Mouse (Mus musculus) inflammation-experienced regulatory T-cells, adult 6 months (primary cell): Measurements from ENCODE around the gene Il27ra. TPM values are rescaled to one million over a fixed set of nuclear protein-coding genes. Genes with fewer than 3 reads are reported as not detected.
"Not testable (repeated sequence)": the region's sequence is repeated elsewhere in the genome, so short reads cannot be mapped to it uniquely, and the experiment has no call there.

Experiments
- ATAC-seq: one replicate; pipeline ENCODE4 v1.8.0; 2017
- polyA plus RNA-seq, 3 experiments: library from polyadenylated mRNA; unstranded; fragments of 100-300 nt; shearing (Covaris generic); gene quantifications; one replicate each; pipeline ENCODE4 v1.2.1; 2017

Il27ra gene
- polyA plus RNA-seq, 3 experiments from 2014 or later, result 188 to 350 (median 272) TPM

GRCm38 (mm10) chr8:84019738-84020137 is 22.7 kb downstream of the Il27ra start:
- ATAC-seq, result no peak

DNA sequence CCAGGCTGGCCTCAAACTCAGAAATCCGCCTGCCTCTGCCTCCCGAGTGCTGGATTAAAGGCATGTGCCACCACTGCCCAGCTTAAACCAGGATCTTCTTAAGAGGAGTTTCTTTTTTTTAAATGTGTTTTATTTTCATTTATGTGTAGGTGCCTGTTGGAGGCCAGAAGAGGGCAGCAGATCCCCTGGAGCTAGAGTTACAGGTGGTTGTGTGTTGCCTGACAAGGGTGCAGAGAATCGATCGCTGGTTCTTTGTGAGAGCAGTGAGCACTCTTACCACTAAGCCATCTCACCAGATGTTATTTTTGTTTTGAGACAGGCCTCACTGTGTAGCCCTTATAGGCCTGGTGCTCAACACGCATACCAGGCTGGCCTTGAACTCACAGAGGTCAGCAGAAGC is 26.6 kb downstream of the Il27ra start:
- ATAC-seq, result no peak

GRCm38 (mm10) chr8:84012499-84013165 is 29.8 kb downstream of the Il27ra start:
- no peak for ATAC-seq

DNA sequence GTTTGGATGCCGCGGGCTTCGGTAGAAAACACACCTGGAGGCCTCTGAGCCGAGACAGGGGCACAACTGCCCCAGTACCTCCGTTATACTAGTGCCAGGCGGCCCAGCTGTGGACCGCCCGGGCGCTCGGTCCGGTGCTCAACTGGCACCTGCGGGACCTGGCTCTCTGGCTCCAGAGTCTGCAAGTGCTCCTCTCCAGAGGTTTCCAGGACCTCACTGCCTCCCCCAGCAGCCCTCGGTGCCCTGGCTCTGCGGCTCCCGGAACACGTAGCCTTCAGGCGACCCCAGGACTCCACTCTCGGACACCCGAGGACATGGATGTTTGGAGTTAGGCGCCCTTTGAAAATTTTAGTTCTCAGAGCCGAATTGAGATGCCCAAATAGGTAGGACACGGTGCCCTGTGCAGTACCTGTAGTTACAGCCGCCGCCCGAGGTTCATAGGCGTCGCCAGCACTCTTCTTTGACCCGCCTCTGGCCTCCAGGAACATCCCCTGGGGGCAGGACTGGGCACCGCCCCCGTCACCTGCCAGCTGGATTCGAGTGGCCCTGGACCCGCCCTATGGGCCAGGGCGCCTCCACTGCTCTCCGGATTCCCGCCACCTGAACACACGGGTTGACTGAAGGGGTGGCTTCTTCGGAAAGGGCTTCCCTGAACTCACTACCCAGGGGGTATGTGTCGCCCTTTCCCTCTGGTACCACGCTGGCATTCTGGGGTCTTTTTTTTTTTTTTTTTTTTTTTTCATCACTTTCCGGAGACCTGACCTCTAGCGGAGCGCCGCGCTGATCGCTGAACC is 30.5 kb downstream of the Il27ra start, which contains the start of gene 2210011C24Rik:
Gene 2210011C24Rik (minus strand): TSS at position 467 of the 794 bp plus-strand sequence.
- ATAC-seq, result peak; percentile 27

GRCm38 (mm10) chr8:84010625-84011611 is 31.5 kb downstream of the Il27ra start:
- ATAC-seq, result peak; percentile 72

- ATAC-seq, result no peak
These were observed 32.5 kb downstream of the Il27ra start for GRCm38 (mm10) chr8:84009876-84010275.

DNA sequence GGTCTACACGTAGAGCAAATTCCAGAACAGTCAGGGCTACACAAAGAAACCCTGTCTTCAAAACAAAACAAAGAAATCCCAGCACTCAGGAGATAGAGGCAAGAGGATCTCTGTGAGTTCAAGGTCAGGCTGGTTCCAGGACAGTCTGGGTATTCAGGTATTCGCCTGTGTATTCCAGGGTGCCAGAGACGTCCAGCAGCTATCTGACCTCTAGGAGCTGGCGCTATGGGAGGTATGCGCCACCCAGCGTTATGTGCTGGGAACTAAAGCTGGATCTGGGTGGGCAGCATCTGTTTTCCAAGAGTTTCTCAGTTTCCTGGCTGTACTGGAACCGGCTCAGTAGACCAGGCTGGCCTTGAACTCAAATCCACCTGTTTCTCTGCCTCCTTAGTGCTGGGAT is 34.0 kb downstream of the Il27ra start:
- ATAC-seq, result no peak

GRCm38 (mm10) chr8:84005502-84005901 is 36.9 kb downstream of the Il27ra start:
- not testable (repeated sequence) for ATAC-seq

- ATAC-seq, result peak; percentile 97
These were observed 37.7 kb downstream of the Il27ra start for GRCm38 (mm10) chr8:84004533-84005201.

DNA sequence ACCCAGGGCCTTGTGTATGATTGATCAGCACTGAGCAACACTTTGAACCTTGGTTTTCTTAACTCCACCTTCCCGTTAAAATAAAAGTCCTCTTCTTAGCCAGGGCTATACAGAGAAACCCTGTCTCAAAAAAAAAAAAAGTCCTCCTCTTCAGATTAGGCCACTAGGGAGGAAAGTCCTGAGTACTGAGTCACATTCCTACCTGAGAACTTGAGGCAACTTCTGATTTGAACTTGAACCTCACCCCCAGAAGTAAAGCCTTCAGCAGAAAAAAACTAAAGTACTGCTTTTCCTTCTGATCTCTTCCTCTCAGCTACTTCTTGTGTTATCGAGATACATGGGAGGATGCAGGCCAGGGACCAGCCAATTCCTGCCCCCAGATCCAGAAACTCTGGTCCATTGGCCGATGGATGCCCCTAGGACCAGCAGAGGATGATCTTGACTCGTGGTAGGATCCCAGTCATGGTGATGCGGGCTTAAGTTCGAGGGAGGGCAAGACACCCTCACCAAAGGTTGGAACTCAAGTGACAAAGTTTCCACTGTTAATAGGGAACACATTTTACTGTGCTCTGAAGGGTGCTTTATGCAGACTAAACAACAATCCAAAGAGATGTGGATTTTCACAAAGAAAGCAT is 38.7 kb downstream of the Il27ra start:
- ATAC-seq, result no peak

DNA sequence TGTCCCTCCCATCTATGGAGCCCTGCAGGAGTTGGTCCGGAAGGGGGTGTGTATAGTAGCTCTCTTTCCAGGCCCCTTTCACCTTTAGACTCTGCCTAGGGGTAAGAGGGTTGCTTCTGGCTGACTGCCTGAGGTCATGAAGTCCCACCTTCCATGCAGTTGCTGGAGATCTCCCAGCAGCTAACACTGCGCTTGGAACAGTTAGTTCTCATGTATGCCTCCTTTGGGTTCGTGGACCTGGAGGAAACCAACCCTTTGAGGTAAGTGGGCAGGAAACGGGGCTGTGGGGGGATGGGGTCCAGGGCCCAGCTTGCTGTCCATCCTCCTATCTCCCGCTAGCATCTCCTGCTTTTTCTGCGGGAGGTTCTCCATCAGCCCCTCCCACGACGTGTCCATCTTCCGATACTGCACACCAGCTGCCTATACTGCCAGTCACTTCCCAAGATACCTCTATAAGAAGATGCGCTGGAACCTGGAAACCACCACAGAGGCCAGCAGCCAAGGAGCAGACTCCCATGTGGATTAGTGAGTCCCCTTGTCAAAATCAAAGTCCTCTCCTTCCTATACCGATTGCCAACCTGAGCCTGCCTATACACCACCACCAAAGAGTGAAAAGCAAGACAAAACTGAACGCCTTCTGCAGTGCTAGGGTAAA is 39.3 kb downstream of the Il27ra start:
- ATAC-seq, result no peak

- no peak for ATAC-seq
These were observed 40.9 kb downstream of the Il27ra start, which contains the start of gene 1700067K01Rik for GRCm38 (mm10) chr8:84001281-84002000. Gene 1700067K01Rik (plus strand): TSS chr8:84001502.

- no peak for ATAC-seq
These were observed 42.6 kb downstream of the Il27ra start for GRCm38 (mm10) chr8:83999825-84000224.

- no peak for ATAC-seq
These were observed 43.2 kb downstream of the Il27ra start for GRCm38 (mm10) chr8:83999057-83999705.

DNA sequence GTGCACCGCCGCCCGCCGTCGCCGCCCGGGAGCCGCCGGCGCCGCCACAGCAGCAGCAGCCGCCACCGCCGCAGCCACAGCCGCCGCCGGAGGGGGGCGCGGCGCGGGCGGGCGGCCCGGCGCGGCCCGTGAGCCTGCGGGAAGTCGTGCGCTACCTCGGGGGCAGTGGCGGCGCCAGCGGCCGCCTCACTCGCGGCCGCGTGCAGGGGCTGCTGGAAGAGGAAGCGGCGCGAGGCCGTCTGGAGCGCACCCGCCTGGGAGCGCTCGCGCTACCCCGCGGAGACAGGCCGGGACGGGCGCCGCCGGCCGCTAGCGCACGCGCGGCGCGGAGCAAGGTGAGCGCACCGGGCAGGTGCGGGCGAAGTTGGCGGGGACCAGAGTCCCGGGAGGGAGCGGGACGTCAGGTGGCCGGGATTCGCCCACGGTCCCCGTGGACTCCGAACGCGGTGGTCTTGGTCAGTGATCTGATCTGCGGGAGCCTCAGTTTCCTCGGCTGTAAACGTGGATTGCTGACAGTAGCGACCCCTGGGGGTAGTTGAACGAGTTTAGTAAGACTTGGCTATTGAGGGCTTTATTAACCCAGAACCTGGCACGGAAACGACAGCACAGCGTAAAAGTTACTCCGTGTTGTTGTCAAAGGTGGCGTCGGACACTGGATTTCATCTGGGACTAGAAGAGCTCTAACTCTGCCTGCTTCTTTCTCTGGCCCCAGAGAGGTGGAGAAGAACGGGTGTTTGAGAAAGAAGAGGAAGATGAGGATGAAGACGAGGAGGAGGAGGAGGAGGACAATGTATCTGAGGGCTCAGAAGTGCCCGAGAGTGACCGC is 43.9 kb downstream of the Il27ra start:
- ATAC-seq, result peak; percentile 59

- peak; percentile 2 for ATAC-seq
These were observed 44.8 kb downstream of the Il27ra start, which contains the start of gene Samd1 for GRCm38 (mm10) chr8:83997511-83998141. Gene Samd1 (plus strand): TSS chr8:83997672.

GRCm38 (mm10) chr8:83996567-83997505 is 45.6 kb downstream of the Il27ra start:
- peak; percentile 50 for ATAC-seq
